Mouse (Mus musculus) lung, embryonic 14.5 days (tissue): Measurements from ENCODE around the gene Gm10964. TPM values are rescaled to one million over a fixed set of nuclear protein-coding genes. Genes with fewer than 3 reads are reported as not detected.
A peak's percentile ranks its signal among the peaks of the same experiment; 100 is the strongest.

Source experiments
- ATAC-seq: fragments of 200-750 bp; cut with Nextera tagmentation; 2 replicates; pipeline ENCODE4 v1.8.0; 2017; ENCODE audit warnings: mild to moderate bottlenecking, moderate TSS enrichment, moderate library complexity; ENCODE audit not compliant: insufficient read depth
- DNase-seq: peaks from one replicate; pipeline ENCODE4 v3.0.0-alpha.2; 2015
- H3K27ac ChIP-seq: fragments of 300-500 bp; sonication (generic); 2 replicates; pipeline ENCODE4 v1.5.1; 2014; ENCODE audit warnings: low read depth, mild to moderate bottlenecking, moderate library complexity
- H3K27me3 ChIP-seq: fragments of 300-500 bp; sonication (generic); 2 replicates; pipeline ENCODE4 v1.6.1; 2014; ENCODE audit warnings: low read length, control low read depth; ENCODE audit not compliant: insufficient read depth
- H3K36me3 ChIP-seq: fragments of 300-500 bp; sonication (generic); 2 replicates; pipeline ENCODE4 v1.6.1; 2014; ENCODE audit warnings: control low read depth; ENCODE audit not compliant: insufficient read depth
- H3K4me1 ChIP-seq: fragments of 300-500 bp; sonication (generic); 2 replicates; pipeline ENCODE4 v1.6.1; 2014; ENCODE audit warnings: antibody characterized with exemption, control low read depth; ENCODE audit not compliant: insufficient read depth
- H3K4me2 ChIP-seq: fragments of 300-500 bp; sonication (generic); 2 replicates; pipeline ENCODE4 v1.6.1; 2014; ENCODE audit warnings: mild to moderate bottlenecking
- H3K4me3 ChIP-seq: fragments of 300-500 bp; sonication (generic); 2 replicates; pipeline ENCODE4 v1.5.1; 2014; ENCODE audit warnings: low read depth, low read length
- H3K9ac ChIP-seq: fragments of 300-500 bp; sonication (generic); 2 replicates; pipeline ENCODE4 v1.6.1; 2014
- H3K9me3 ChIP-seq: fragments of 300-500 bp; sonication (generic); 2 replicates; pipeline ENCODE4 v1.6.1; 2016; ENCODE audit warnings: low read depth, low read length, control low read depth
- CTCF ChIP-seq: IDR thresholded peaks from 2 replicates; pipeline ENCODE4 v1.5.1; 2016; ENCODE audit warnings: antibody characterized with exemption, low read depth
- WGBS: fragments of 180-500 bp; shearing (Covaris S2); extraction: QIAGEN DNeasy Blood & Tissue Kit; methylation state at CpG from one replicate; pipeline ENCODE4 v1.1.7; 2014; 5-methylcytosine and 5-hydroxymethylcytosine counted together
- polyA plus RNA-seq: library from polyadenylated mRNA; unstranded; fragments of >200 nt; fragmentation: Nextera tagmentation; extraction: Ambion mirVana; gene quantifications from 2 replicates; pipeline ENCODE4 v1.2.1, GENCODE M21; 2014

Gene Gm10964
- polyA plus RNA-seq, 1 experiment from 2014 or later: not detected

- Histone ChIP-seq H3K9me3 (no peaks in the 10 kb centered on the region), H3K4me1 (peaks cover 32% of the 10 kb centered on the region), H3K9ac (peak overlapping the region; percentile 39), H3K36me3 (0 out of 2 replicates have a peak, but pooled peaks cover 7% of the 10 kb centered on the region), H3K4me3 (peak overlapping the region; percentile 35), H3K27me3 (no peaks in the 10 kb centered on the region), H3K4me2 (peak overlapping the region; percentile 69), H3K27ac (peak overlapping the region; percentile 97)
- WGBS: 6% methylated on average over 11 of the region's 11 CpGs
- no peak for TF ChIP-seq CTCF
- DNase-seq: peak; percentile 79
- peak; percentile 33 for ATAC-seq
These were observed 4.3 kb upstream of the Gm10964 start for GRCm38 (mm10) chr3:103734696-103735519.

- DNase-seq (peak; percentile 58), ATAC-seq (no peak)
- Histone ChIP-seq H3K4me1 (peaks cover 32% of the 10 kb centered on the region), H3K4me2 (peak overlapping the region; percentile 69), H3K9me3 (no peaks in the 10 kb centered on the region), H3K27ac (peak overlapping the region; percentile 97), H3K4me3 (peak overlapping the region; percentile 35), H3K27me3 (no peaks in the 10 kb centered on the region), H3K36me3 (0 out of 2 replicates have a peak, but pooled peaks cover 7% of the 10 kb centered on the region), H3K9ac (peak overlapping the region; percentile 53)
- WGBS: 48% methylated on average over 28 of the region's 28 CpGs
- no peak for TF ChIP-seq CTCF
These were observed 3.2 kb upstream of the Gm10964 start for GRCm38 (mm10) chr3:103735776-103736600.

GRCm38 (mm10) chr3:103737061-103737754 is 2.0 kb upstream of the Gm10964 start:
- peak overlapping the region; percentile 69 for H3K4me2 ChIP-seq
- H3K9me3 ChIP-seq: no peaks in the 10 kb centered on the region
- no peak for TF ChIP-seq CTCF
- no peaks in the 10 kb centered on the region for H3K27me3 ChIP-seq
- ATAC-seq (no peak; the same call in 1 of the 2 replicates), DNase-seq (peak; percentile 83)
- 0 out of 2 replicates have a peak, but pooled peaks cover 8% of the 10 kb centered on the region for H3K36me3 ChIP-seq
- H3K4me3 ChIP-seq: peak overlapping the region; percentile 35
- peaks cover 32% of the 10 kb centered on the region for H3K4me1 ChIP-seq
- WGBS: 20% methylated on average over 16 of the region's 16 CpGs
- peak overlapping the region; percentile 97 for H3K27ac ChIP-seq
- peak overlapping the region; percentile 53 for H3K9ac ChIP-seq

- WGBS: under 1% methylated on average over 18 of the region's 18 CpGs
- DNase-seq: peak; percentile 97
- peak within 1 kb of the TSS; percentile 53 for H3K9ac ChIP-seq
- H3K27me3 ChIP-seq: no peaks in the 10 kb centered on the region
- TF ChIP-seq CTCF: peak; percentile 90
- ATAC-seq: peak; percentile 86
- peaks cover 32% of the 10 kb centered on the region for H3K4me1 ChIP-seq
- H3K36me3 ChIP-seq: 0 out of 2 replicates have a peak, but pooled peaks cover 9% of the 10 kb centered on the region
- H3K4me2 ChIP-seq: peak within 1 kb of the TSS; percentile 69
- no peaks in the 10 kb centered on the region for H3K9me3 ChIP-seq
- H3K4me3 ChIP-seq: peak within 1 kb of the TSS; percentile 35
- peak within 1 kb of the TSS; percentile 97 for H3K27ac ChIP-seq
These were observed 1.2 kb upstream of the Gm10964 start, which contains the start of gene Olfml3 for GRCm38 (mm10) chr3:103737778-103738571. Gene Olfml3 (minus strand): TSS chr3:103738001.

GRCm38 (mm10) chr3:103740342-103740741 is 1.2 kb downstream of the Gm10964 start:
- no peak overlapping the region for H3K4me3 ChIP-seq
- no peak overlapping the region for H3K27ac ChIP-seq
- no peak for ATAC-seq
- no peaks in the 10 kb centered on the region for H3K9me3 ChIP-seq
- peaks cover 30% of the 10 kb centered on the region for H3K36me3 ChIP-seq
- TF ChIP-seq CTCF: peak; percentile 23; the same call in 1 of the 2 replicates
- H3K4me2 ChIP-seq: no peak overlapping the region
- peaks cover 16% of the 10 kb centered on the region for H3K4me1 ChIP-seq
- peak; percentile 22 for DNase-seq
- no peak overlapping the region for H3K9ac ChIP-seq
- whole genome bisulfite sequencing: 48% methylated on average over 5 of the region's 5 CpGs
- no peaks in the 10 kb centered on the region for H3K27me3 ChIP-seq

GRCm38 (mm10) chr3:103743208-103743607 is 4.0 kb downstream of the Gm10964 start:
- ATAC-seq: no peak
- Histone ChIP-seq H3K27ac (no peak overlapping the region), H3K9me3 (no peaks in the 10 kb centered on the region), H3K36me3 (peaks cover 49% of the 10 kb centered on the region), H3K4me2 (no peak overlapping the region), H3K4me3 (no peak overlapping the region), H3K4me1 (no peaks in the 10 kb centered on the region), H3K9ac (no peak overlapping the region), H3K27me3 (no peaks in the 10 kb centered on the region)
- TF ChIP-seq CTCF: no peak
- DNase-seq: no peak
- 81% methylated on average over 6 of the region's 6 CpGs for WGBS
